Mouse (Mus musculus): ENCODE measurements around the gene Olfr1150-ps1.

The Olfr1150-ps1 gene
- long read RNA-seq, experiment 1: 0 reads
- long read RNA-seq, experiment 2: 0 reads

GRCm38 (mm10) chr2:87843693-87844092 lies at the start of gene Olfr1150-ps1:
Gene Olfr1150-ps1 (plus strand): TSS chr2:87843993.
- intact Hi-C loops (cut with DNase I): no loop called here

DNA sequence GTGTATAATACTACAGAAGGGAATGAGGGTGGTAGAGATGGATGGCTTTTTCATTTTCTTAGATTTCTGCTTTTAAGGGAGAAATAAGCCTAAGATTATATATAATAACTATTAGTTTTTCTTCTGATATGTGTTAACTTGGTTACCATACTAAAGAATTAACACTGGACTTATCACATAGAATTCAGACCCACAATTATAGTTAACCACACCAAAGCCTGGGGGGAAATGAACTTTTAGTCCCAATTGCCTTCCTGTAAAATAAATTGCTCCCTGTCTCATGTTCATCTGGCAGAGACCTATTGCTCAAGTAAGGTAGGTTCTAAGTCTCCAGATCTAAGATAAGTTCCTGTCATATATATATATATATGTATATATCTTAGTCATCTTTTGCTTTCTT lies 43.5 kb upstream of the Olfr1150-ps1 start, which contains the start of gene Olfr1143:
TSS of gene Olfr1143 (plus strand) at position 301 of the 400 bp plus-strand sequence.
- intact Hi-C loops (cut with DNase I): no loop called here

DNA sequence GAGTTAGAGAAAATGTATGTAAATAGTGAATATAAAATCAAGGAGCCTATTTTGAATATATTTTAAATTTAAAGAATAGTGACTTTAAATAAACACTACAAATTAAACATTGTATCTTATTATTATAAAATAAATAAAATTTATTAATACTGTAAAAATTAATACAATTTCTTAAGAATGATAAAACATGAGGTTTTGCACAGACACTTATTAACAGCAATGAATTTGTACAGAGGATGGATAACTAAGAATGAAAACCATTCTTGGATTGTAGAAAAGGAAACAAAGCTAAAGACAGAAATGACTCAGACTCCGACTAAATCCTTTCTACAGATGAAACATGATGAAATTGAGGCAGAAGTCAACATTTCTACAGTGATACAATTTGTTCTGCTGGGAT lies 34.3 kb upstream of the Olfr1150-ps1 start, which contains the start of gene Olfr1145:
TSS of gene Olfr1145 (plus strand) at position 301 of the 400 bp plus-strand sequence.
- intact Hi-C loops (cut with DNase I): no loop called here

DNA sequence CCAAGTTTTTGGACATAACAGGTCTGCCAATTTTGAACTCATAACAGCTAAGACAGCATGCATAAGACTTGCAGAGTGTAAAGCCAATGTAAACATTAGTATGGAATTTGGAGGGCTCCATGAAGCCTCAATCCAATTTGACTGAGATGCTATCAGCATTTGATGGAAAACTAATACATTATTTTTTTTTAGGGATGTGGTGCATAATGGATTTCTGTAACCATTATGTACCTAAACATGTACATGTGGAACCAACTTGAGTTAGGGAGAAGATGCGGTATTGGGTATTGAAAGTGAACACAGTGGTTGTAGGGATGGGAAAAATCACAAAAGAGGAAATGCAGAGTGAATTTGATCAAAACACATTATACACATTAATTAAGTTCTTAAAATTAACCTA lies 13.6 kb upstream of the Olfr1150-ps1 start, which contains the start of gene Olfr1148:
TSS of gene Olfr1148 (plus strand) at position 301 of the 400 bp plus-strand sequence.
- intact Hi-C loops (cut with DNase I): no loop called here

DNA sequence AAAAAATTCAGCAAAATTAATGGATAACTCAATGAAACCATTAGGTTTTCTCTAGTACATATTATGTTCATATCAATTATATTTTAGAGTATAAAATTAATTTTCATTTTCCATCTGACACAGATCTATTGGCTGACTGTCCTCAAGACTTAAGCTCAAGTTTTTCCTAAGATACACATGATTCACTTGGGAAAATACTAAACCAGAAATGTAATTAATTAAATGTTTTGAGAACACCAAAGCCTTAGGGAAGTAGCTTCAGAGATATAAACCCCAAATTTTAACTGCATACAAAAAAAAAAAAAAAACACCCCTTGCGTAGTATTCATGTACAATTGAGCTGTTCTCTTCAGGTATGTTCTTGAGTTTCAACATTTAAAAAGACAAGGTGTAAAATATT lies 11.8 kb downstream of the Olfr1150-ps1 start, which contains the start of gene Olfr1151:
TSS of gene Olfr1151 (plus strand) at position 301 of the 400 bp plus-strand sequence.
- intact Hi-C loops (cut with DNase I): no loop called here

- intact Hi-C loops (cut with DNase I): no loop called here
These were observed 22.4 kb downstream of the Olfr1150-ps1 start, which contains the start of gene Olfr1152 for GRCm38 (mm10) chr2:87866192-87866591. Gene Olfr1152 (plus strand): TSS chr2:87866492.

DNA sequence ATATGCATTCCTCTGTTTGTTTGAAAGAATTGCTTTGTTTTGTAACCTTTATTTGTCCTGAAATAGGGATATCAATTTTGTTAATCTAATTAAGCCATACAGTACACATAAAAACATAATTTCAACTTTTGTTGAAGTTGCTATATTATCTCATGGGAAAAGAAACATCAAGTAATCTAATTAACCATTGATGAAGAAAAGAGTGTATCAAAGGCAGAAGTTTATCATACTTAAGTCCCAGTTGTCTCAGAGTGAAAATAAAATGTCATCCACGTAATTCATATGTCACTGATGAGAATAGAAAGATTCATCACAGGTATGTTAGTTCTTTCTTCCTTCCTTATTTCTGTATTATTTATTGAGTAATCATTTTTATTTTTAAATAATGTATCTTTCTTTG lies 50.9 kb downstream of the Olfr1150-ps1 start, which contains the start of gene Olfr1153:
TSS of gene Olfr1153 (plus strand) at position 301 of the 400 bp plus-strand sequence.
- intact Hi-C loops (cut with DNase I): no loop called here

Data from adrenal gland (tissue).